Mouse (Mus musculus) C2C12 (cell line): ENCODE data around the gene Pdzd7. TPM values are rescaled to one million over a fixed set of nuclear protein-coding genes. Genes with fewer than 3 reads are reported as not detected.

Experiments
- H3K27me3 ChIP-seq: one replicate; pipeline ENCODE4 v1.6.1; 2011; ENCODE audit not compliant: control insufficient read depth, insufficient read depth, insufficient read length
- H3K36me3 ChIP-seq: one replicate; pipeline ENCODE4 v1.6.1; 2011; ENCODE audit not compliant: control insufficient read depth, insufficient read depth
- H3K4me3 ChIP-seq: one replicate; pipeline ENCODE4 v1.5.1; 2011; ENCODE audit warnings: mild to moderate bottlenecking, control low read depth; ENCODE audit not compliant: poor library complexity, insufficient read depth, severe bottlenecking
- H3K79me2 ChIP-seq: one replicate; pipeline ENCODE4 v1.6.1; 2011; ENCODE audit not compliant: control insufficient read depth, insufficient read depth
- H3K79me3 ChIP-seq: one replicate; pipeline ENCODE4 v1.6.1; 2011; ENCODE audit warnings: low read depth, control low read depth
- H3ac ChIP-seq: one replicate; pipeline ENCODE3; 2011; ENCODE audit warnings: low read depth; ENCODE audit not compliant: control insufficient read depth, insufficient read length
- CEBPB ChIP-seq: IDR thresholded peaks from one replicate; pipeline ENCODE4 v1.6.1; 2011; ENCODE audit warnings: low read depth, mild to moderate bottlenecking, control low read depth, moderate library complexity
- CTCF ChIP-seq: IDR thresholded peaks from one replicate; pipeline ENCODE4 v1.5.1; 2011; ENCODE audit not compliant: control insufficient read depth, insufficient read depth, insufficient read length
- FOSL1 ChIP-seq: IDR thresholded peaks from one replicate; pipeline ENCODE4 v1.8.0; 2011; ENCODE audit warnings: mild to moderate bottlenecking, low read length; ENCODE audit not compliant: poor library complexity, insufficient read depth, severe bottlenecking
- MAX ChIP-seq: IDR thresholded peaks from one replicate; pipeline ENCODE4 v1.6.1; 2011; ENCODE audit warnings: mild to moderate bottlenecking, control low read depth
- MYOD1 ChIP-seq: IDR thresholded peaks from one replicate; pipeline ENCODE4 v1.6.1; 2011; ENCODE audit warnings: low read depth; ENCODE audit not compliant: control insufficient read depth, insufficient read length
- MYOG ChIP-seq: IDR thresholded peaks from one replicate; pipeline ENCODE4 v1.6.1; 2011; ENCODE audit not compliant: control insufficient read depth, insufficient read length; ENCODE audit errors: extremely low read depth
- USF1 ChIP-seq: IDR thresholded peaks from one replicate; pipeline ENCODE4 v1.6.1; 2011; ENCODE audit warnings: low read depth, mild to moderate bottlenecking, control low read depth, moderate library complexity
- polyA plus RNA-seq: library from polyadenylated mRNA; unstranded; fragments of >200 nt; fragmentation: generic; extraction: Trizol; gene quantifications from one replicate; pipeline ENCODE4 v1.2.1, GENCODE M21; 2012; ENCODE audit warnings: missing spikeins

The Pdzd7 gene
- polyA plus RNA-seq, 1 experiment, result 0.14 TPM

DNA sequence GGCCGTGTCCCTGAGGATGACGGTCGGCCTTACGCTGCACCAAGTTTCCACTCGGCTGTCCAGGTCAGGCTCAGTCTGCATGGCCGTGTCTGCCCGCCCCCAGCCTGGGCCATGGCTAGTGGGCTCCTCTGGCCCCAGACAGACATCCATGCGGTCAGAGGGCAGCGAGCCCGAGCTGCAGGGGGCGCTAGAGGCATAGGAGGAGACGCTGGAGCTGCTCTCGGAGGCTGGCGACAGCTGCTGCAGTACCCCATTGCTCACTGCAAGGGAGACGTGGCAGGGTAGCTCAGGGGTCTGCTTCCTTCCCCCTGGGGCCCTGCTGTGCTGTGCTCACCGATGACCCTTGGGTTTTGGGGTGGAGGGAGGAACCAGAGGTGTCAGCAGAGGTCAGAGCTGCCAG is 8.7 kb downstream of the Pdzd7 start:
- Histone ChIP-seq H3ac (no peak overlapping the region), H3K79me2 (no peaks in the 10 kb centered on the region), H3K27me3 (peaks cover 7% of the 10 kb centered on the region), H3K4me3 (no peak overlapping the region), H3K79me3 (no peaks in the 10 kb centered on the region), H3K36me3 (no peaks in the 10 kb centered on the region)
- TF ChIP-seq FOSL1 (no peak), USF1 (no peak), CTCF (peak; percentile 87)

DNA sequence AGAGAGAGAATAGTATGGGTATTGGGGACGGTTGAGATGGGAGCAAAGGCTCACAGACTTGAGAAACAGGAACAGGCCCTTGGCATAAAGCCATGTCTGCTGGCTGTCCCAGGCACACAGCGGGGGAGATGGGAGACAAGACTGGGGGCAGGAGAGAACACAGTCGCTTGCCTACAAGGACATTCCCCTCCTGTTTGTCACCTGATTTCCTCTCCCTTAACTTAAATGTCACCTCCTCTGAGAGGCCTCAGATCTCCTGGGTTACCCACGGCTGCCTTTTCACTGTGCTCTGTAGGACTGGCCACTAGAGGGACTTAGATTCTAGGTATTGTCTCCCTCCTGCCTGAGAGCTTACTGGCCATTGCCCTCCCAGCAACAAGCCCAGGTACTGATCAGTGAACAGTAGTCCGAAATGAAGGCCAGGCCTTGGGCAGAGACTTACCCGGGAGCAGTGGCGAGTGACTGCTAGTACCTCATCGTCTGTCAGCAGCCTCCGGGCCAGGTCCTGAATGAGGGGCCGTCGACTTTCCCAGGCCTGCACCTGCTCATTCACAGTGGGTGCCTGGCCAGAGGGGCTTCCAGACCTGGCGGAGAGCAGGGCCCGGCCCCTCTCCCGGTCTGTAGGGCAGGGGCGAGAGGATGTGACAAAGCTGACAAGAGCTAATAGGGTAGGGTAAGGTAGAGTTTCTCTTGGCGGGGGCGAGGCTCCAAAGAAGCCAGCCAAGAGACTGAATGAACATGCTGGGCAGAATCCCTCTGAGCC is 12.8 kb downstream of the Pdzd7 start:
- H3K36me3 ChIP-seq, result no peaks in the 10 kb centered on the region

GRCm38 (mm10) chr19:45031780-45032179 is 13.7 kb downstream of the Pdzd7 start:
- H3K79me3 ChIP-seq, result no peaks in the 10 kb centered on the region
- H3ac ChIP-seq, result no peak overlapping the region
- no peaks in the 10 kb centered on the region for H3K27me3 ChIP-seq
- no peaks in the 10 kb centered on the region for H3K79me2 ChIP-seq
- peak; percentile 30 for TF ChIP-seq CTCF
- TF ChIP-seq MYOD1, result no peak
- no peak overlapping the region for H3K4me3 ChIP-seq
- H3K36me3 ChIP-seq, result peaks cover 4% of the 10 kb centered on the region

More for the DNA sequence above, 12.8 kb downstream of the Pdzd7 start:
- H3K79me3 ChIP-seq, result no peaks in the 10 kb centered on the region
- H3ac ChIP-seq, result no peak overlapping the region
- H3K27me3 ChIP-seq, result no peaks in the 10 kb centered on the region
- TF ChIP-seq MAX, result no peak
- TF ChIP-seq CTCF, result no peak
- TF ChIP-seq CEBPB, result no peak
- TF ChIP-seq MYOD1, result no peak
- no peak for TF ChIP-seq FOSL1
- TF ChIP-seq MYOG, result no peak
- TF ChIP-seq USF1, result no peak
- H3K79me2 ChIP-seq, result no peaks in the 10 kb centered on the region
- no peak overlapping the region for H3K4me3 ChIP-seq

GRCm38 (mm10) chr19:45030746-45031693 is 14.5 kb downstream of the Pdzd7 start:
- Histone ChIP-seq H3K4me3 (no peak overlapping the region), H3K27me3 (no peaks in the 10 kb centered on the region), H3K79me3 (no peaks in the 10 kb centered on the region), H3K36me3 (peaks cover 4% of the 10 kb centered on the region), H3K79me2 (no peaks in the 10 kb centered on the region), H3ac (peak overlapping the region; percentile 52)
- TF ChIP-seq MAX (no peak), CEBPB (no peak), USF1 (no peak), CTCF (peak; percentile 43)

GRCm38 (mm10) chr19:45030111-45030510 is 15.4 kb downstream of the Pdzd7 start:
- no peak overlapping the region for H3K4me3 ChIP-seq
- no peaks in the 10 kb centered on the region for H3K27me3 ChIP-seq
- TF ChIP-seq MAX (no peak), CTCF (peak; percentile 78)
- H3ac ChIP-seq, result no peak overlapping the region
- H3K79me2 ChIP-seq, result no peaks in the 10 kb centered on the region
- H3K79me3 ChIP-seq, result no peaks in the 10 kb centered on the region
- peaks cover 10% of the 10 kb centered on the region for H3K36me3 ChIP-seq

GRCm38 (mm10) chr19:45029571-45029970 is 15.9 kb downstream of the Pdzd7 start:
- Histone ChIP-seq H3K79me2 (no peaks in the 10 kb centered on the region), H3K27me3 (no peaks in the 10 kb centered on the region), H3K4me3 (no peak overlapping the region), H3K79me3 (no peaks in the 10 kb centered on the region), H3K36me3 (peaks cover 10% of the 10 kb centered on the region), H3ac (no peak overlapping the region)
- TF ChIP-seq MYOD1, result no peak
- TF ChIP-seq USF1, result no peak
- TF ChIP-seq MAX, result no peak
- TF ChIP-seq CTCF, result no peak
- TF ChIP-seq MYOG, result no peak
- no peak for TF ChIP-seq CEBPB
- TF ChIP-seq FOSL1, result no peak
